Mouse (Mus musculus): ENCODE data around the gene Limk1. TPM values are rescaled to one million over a fixed set of nuclear protein-coding genes. Genes with fewer than 3 reads are reported as not detected.
A peak's percentile ranks its signal among the peaks of the same experiment; 100 is the strongest.

Gene Limk1
- 15.2 and 19.0 TPM in 2 replicates for polyA plus RNA-seq (2015; fragmentation: Nextera tagmentation; extraction: Ambion mirVana)

DNA sequence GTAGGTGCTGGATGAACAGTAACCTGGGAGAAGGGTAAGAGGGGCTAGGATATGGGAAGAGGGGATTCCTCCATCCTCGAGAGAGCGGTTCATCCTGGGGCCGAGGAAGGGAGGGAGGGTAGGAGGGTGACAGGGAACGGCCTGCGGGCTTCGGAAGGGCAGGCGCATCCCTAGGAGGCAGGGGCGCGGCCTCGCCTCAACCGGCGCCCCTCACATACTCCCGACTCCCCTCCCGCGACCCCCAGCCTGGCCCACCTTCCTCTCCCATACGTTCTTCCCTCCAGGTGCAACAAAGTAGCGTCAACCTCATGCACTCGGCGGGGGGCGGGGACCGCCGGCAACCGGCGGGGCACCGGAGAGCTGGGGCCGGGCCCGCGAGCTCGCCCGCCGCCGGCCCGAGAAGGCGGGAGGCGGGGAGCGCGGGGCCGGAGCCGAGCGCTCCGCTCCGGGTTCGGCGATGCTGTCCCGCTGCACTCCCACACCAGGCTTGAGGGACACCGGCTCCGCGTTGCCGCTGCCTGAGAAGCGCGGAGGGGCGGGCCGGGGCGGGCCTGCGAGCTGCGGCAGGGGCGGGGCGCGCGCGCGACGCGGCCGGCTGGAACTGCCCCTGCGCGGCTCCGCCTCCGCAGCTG is at the start of gene Limk1:
TSS of gene Limk1 (minus strand) at position 513 of the 632 bp plus-strand sequence.
- Histone ChIP-seq H3K27ac (ENCODE audit: low read length) (peak within 1 kb of the TSS; percentile 94), H3K4me3 (replicated peaks; ENCODE audit: low read length) (peak within 1 kb of the TSS; percentile 94), H3K4me1 (replicated peaks; ENCODE audit: control insufficient read depth, insufficient read depth, low read length) (peaks cover 14% of the 10 kb centered on the region), H3K4me2 (ENCODE audit: low read length) (peak within 1 kb of the TSS; percentile 89), H3K9me3 (ENCODE audit: control insufficient read depth, low read length) (no peaks in the 10 kb centered on the region), H3K9ac (replicated peaks; ENCODE audit: low read depth, low read length) (peak within 1 kb of the TSS; percentile 92), H3K27me3 (replicated peaks; ENCODE audit: control insufficient read depth, insufficient read depth, low read length) (no peaks in the 10 kb centered on the region), H3K36me3 (ENCODE audit: control insufficient read depth, insufficient read depth) (peaks cover 15% of the 10 kb centered on the region)
- ATAC-seq, result peak; percentile 6
- WGBS, result 0% methylated on average over 55 of the region's 69 CpGs

DNA sequence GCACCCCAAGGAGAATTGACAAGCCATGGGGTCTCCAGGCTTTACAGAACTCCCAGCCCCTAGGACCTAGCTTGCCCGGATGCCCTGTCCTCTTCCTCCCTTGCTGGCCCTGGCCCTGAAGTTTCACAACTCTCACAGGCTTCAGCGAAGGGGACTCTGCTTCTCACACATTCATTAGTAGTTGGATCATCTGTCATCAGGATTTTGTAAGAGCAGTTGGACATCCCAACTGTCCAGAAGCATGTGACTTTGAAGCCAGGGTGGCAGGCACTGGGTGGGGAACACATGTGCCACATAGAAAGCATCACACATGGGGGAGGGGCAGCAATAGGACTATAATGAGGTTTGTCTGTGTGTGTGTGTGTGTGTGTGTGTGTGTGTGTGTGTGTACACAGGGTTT is 46.5 kb upstream of the Limk1 start:
- Histone ChIP-seq H3K36me3 (ENCODE audit: control insufficient read depth, insufficient read depth) (no peaks in the 10 kb centered on the region), H3K4me1 (replicated peaks; ENCODE audit: control insufficient read depth, insufficient read depth, low read length) (no peaks in the 10 kb centered on the region), H3K4me2 (ENCODE audit: low read length) (no peak overlapping the region), H3K9ac (replicated peaks; ENCODE audit: low read depth, low read length) (no peak overlapping the region), H3K4me3 (replicated peaks; ENCODE audit: low read length) (no peak overlapping the region), H3K27ac (ENCODE audit: low read length) (no peak overlapping the region), H3K9me3 (ENCODE audit: control insufficient read depth, low read length) (no peaks in the 10 kb centered on the region), H3K27me3 (replicated peaks; ENCODE audit: control insufficient read depth, insufficient read depth, low read length) (no peaks in the 10 kb centered on the region)
- WGBS, result 80% methylated on average over 2 of the region's 2 CpGs
- no peak for ATAC-seq

DNA sequence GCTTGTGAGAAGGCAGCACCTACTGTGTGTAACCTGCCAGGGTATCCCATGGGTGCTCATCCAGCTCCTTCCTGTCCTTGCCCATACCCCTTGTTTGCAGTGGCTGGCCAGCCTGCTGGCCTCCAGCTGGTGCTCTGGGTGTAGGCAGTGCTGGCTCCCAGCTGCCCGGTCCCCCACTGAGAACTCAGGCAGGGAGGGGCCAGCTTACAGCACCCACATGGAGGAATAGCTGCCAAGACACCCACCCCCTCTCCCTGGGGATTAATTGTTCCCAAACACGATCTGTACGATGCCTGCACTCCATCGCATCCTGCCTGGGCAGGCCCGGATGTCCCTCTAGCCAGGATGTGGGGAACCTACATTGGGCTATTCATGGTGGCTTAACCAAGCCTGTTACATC is 45.7 kb upstream of the Limk1 start:
- no peak overlapping the region for H3K27ac ChIP-seq (ENCODE audit: low read length)
- no peaks in the 10 kb centered on the region for H3K9me3 ChIP-seq (ENCODE audit: control insufficient read depth, low read length)
- no peaks in the 10 kb centered on the region for H3K4me1 ChIP-seq (replicated peaks; ENCODE audit: control insufficient read depth, insufficient read depth, low read length)
- no peaks in the 10 kb centered on the region for H3K36me3 ChIP-seq (ENCODE audit: control insufficient read depth, insufficient read depth)
- no peak for ATAC-seq
- H3K9ac ChIP-seq (replicated peaks; ENCODE audit: low read depth, low read length), result no peak overlapping the region
- WGBS, result 75% methylated on average over 5 of the region's 5 CpGs
- no peak overlapping the region for H3K4me3 ChIP-seq (replicated peaks; ENCODE audit: low read length)
- H3K27me3 ChIP-seq (replicated peaks; ENCODE audit: control insufficient read depth, insufficient read depth, low read length), result no peaks in the 10 kb centered on the region
- no peak overlapping the region for H3K4me2 ChIP-seq (ENCODE audit: low read length)

DNA sequence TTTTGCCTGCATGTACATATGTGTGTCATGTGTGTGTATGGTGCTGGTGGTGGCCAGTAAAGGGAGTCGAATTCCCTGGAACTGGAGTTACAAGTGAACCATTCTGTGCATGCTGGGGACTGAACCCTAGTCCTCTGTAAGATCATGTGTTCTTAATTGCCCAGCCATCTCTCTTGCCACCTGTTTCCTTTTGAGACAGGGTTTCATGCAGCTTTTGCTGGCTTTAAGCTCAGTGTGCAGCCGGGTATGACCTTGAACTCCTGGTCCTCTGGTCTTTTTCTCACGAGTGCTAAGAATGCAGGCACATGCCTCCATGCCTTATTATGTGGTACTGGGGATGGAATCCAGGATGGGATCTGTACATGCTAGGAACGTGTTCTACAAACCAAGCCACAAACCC is 44.8 kb upstream of the Limk1 start:
- Histone ChIP-seq H3K27me3 (replicated peaks; ENCODE audit: control insufficient read depth, insufficient read depth, low read length) (no peaks in the 10 kb centered on the region), H3K4me1 (replicated peaks; ENCODE audit: control insufficient read depth, insufficient read depth, low read length) (no peaks in the 10 kb centered on the region), H3K36me3 (ENCODE audit: control insufficient read depth, insufficient read depth) (no peaks in the 10 kb centered on the region), H3K4me3 (replicated peaks; ENCODE audit: low read length) (no peak overlapping the region), H3K9me3 (ENCODE audit: control insufficient read depth, low read length) (no peaks in the 10 kb centered on the region), H3K27ac (ENCODE audit: low read length) (no peak overlapping the region), H3K4me2 (ENCODE audit: low read length) (no peak overlapping the region), H3K9ac (replicated peaks; ENCODE audit: low read depth, low read length) (no peak overlapping the region)
- no peak for ATAC-seq
- 77% methylated on average over 4 of the region's 4 CpGs for WGBS

DNA sequence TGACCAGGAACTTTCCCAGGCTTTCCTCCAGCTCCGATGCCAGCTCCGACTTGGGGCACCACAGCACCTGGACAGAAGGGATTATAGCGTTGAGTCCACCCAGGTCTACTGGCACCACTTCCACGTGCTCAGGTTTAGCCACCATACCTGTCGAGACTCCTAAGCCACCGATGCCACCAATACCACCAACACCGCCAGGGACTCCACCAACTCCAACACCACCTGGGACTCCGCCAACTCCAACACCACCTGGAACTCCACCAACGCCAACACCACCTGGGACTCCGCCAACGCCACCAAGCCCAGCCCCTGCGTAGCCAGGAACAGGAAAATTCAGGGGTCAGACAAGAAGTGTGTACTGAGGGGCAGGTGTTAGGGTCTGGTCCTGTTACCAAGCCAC is 40.7 kb upstream of the Limk1 start:
- Histone ChIP-seq H3K4me3 (replicated peaks; ENCODE audit: low read length) (no peak overlapping the region), H3K9me3 (ENCODE audit: control insufficient read depth, low read length) (no peaks in the 10 kb centered on the region), H3K36me3 (ENCODE audit: control insufficient read depth, insufficient read depth) (no peaks in the 10 kb centered on the region), H3K27ac (ENCODE audit: low read length) (no peak overlapping the region), H3K4me2 (ENCODE audit: low read length) (no peak overlapping the region), H3K27me3 (replicated peaks; ENCODE audit: control insufficient read depth, insufficient read depth, low read length) (no peaks in the 10 kb centered on the region), H3K4me1 (replicated peaks; ENCODE audit: control insufficient read depth, insufficient read depth, low read length) (no peaks in the 10 kb centered on the region), H3K9ac (replicated peaks; ENCODE audit: low read depth, low read length) (no peak overlapping the region)
- WGBS, result 90% methylated on average over 12 of the region's 12 CpGs
- ATAC-seq, result no peak

DNA sequence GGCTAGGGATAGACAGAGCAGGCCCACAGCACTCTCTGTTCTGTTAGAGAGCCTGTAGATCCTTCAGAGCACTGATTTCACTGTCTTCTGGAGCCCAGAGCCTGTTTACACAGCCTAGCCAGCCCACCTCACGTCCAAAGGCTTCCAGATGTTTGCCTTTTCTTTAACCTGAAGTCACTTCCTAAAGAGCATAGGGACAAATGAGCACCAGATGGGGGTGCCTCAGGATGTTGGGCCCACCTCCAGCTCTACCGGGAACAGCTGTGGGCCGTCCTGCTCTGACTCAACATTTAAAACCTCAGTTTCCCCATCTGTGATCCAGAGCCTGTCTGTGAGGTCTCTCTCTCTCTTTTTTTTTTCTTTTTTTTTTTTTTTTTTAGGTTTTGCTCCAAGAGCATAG is 40.1 kb upstream of the Limk1 start:
- no peak overlapping the region for H3K4me2 ChIP-seq (ENCODE audit: low read length)

DNA sequence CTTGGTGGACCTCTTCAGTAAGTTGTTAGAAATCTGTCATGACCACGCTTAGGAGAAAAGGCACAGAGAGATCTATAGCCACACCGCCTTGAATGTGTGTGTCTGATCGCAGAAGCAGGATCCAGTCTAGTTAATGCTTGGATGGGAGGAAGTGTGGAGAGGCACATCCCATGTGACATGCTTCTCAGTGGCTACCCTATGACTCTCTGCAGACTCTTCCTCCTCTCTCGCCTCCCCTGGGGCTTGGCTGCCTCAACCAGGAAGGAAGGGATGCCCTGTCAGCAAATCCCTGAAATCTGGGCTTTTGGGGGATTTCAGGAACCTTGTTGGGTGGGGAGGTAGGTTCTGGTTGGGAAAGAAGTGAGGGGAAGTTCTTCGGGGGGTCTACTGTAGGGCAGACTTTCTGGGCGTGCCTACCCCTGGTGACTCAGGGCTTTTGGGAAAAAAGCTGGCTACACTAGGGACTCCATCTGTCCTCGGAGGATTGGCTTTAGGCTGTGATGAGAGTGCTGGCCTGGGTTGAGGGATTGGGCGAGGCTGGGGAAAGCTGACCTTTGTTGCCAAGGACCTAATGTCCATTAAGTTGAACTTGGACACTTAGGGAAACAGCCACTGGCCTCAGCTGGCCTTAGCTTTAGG is 38.7 kb upstream of the Limk1 start:
- 88% methylated on average over 8 of the region's 8 CpGs for WGBS

More for the DNA sequence above, 40.1 kb upstream of the Limk1 start:
- Histone ChIP-seq H3K27ac (ENCODE audit: low read length) (no peak overlapping the region), H3K4me3 (replicated peaks; ENCODE audit: low read length) (no peak overlapping the region), H3K36me3 (ENCODE audit: control insufficient read depth, insufficient read depth) (no peaks in the 10 kb centered on the region), H3K9me3 (ENCODE audit: control insufficient read depth, low read length) (no peaks in the 10 kb centered on the region), H3K4me1 (replicated peaks; ENCODE audit: control insufficient read depth, insufficient read depth, low read length) (no peaks in the 10 kb centered on the region), H3K27me3 (replicated peaks; ENCODE audit: control insufficient read depth, insufficient read depth, low read length) (no peaks in the 10 kb centered on the region), H3K9ac (replicated peaks; ENCODE audit: low read depth, low read length) (no peak overlapping the region)
- 85% methylated on average over 3 of the region's 3 CpGs for WGBS
- ATAC-seq, result no peak

DNA sequence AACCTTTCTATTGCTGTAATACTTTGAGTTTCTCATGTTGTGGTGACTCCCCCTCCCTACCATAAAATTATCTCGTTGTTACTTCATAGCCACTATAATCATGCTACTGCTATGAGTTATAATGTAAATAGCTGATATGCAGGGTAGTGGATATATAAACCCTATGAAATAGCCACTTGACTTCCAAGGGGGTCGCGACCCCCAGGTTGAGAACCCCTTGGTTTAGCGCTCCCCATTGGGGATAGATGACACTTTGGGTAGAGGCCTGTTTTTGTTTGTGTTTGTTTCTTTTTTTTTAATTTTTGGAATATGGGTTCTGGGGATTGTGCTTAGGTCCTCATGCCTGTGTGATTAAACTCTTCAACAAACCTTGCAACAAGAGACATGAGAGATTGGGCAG is 36.9 kb upstream of the Limk1 start:
- Histone ChIP-seq H3K4me3 (replicated peaks; ENCODE audit: low read length) (no peak overlapping the region), H3K36me3 (ENCODE audit: control insufficient read depth, insufficient read depth) (no peaks in the 10 kb centered on the region), H3K27ac (ENCODE audit: low read length) (no peak overlapping the region), H3K27me3 (replicated peaks; ENCODE audit: control insufficient read depth, insufficient read depth, low read length) (no peaks in the 10 kb centered on the region), H3K9me3 (ENCODE audit: control insufficient read depth, low read length) (no peaks in the 10 kb centered on the region), H3K9ac (replicated peaks; ENCODE audit: low read depth, low read length) (no peak overlapping the region), H3K4me1 (replicated peaks; ENCODE audit: control insufficient read depth, insufficient read depth, low read length) (no peaks in the 10 kb centered on the region), H3K4me2 (ENCODE audit: low read length) (no peak overlapping the region)
- 76% methylated on average over 4 of the region's 4 CpGs for WGBS
- ATAC-seq, result no peak

More for the DNA sequence above, 38.7 kb upstream of the Limk1 start:
- H3K4me1 ChIP-seq (replicated peaks; ENCODE audit: control insufficient read depth, insufficient read depth, low read length), result no peaks in the 10 kb centered on the region
- H3K27me3 ChIP-seq (replicated peaks; ENCODE audit: control insufficient read depth, insufficient read depth, low read length), result no peaks in the 10 kb centered on the region
- no peak overlapping the region for H3K4me2 ChIP-seq (ENCODE audit: low read length)
- no peak overlapping the region for H3K27ac ChIP-seq (ENCODE audit: low read length)
- no peak for ATAC-seq
- no peaks in the 10 kb centered on the region for H3K36me3 ChIP-seq (ENCODE audit: control insufficient read depth, insufficient read depth)
- no peak overlapping the region for H3K4me3 ChIP-seq (replicated peaks; ENCODE audit: low read length)
- no peaks in the 10 kb centered on the region for H3K9me3 ChIP-seq (ENCODE audit: control insufficient read depth, low read length)
- H3K9ac ChIP-seq (replicated peaks; ENCODE audit: low read depth, low read length), result no peak overlapping the region

DNA sequence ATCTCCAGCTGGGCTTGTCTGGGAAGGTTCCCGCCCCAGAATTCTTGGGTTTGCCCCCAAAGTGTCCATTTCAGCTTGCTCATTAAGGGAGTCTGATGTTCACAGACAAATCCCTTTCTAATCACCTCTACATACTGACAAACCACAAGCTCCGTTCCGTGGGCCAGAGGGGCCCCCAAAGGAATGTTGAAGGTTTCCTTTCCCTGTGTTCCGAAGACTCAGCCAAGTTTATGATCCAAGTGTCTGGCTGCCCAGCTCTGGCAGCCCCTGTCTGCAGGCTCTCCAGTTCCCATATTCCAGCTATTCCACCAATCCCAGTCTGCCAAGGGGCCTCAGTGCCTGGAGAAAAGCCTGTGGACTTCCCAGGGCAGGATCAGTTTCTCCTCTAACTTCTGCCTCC is 31.7 kb upstream of the Limk1 start:
- Histone ChIP-seq H3K9me3 (ENCODE audit: control insufficient read depth, low read length) (no peaks in the 10 kb centered on the region), H3K36me3 (ENCODE audit: control insufficient read depth, insufficient read depth) (no peaks in the 10 kb centered on the region), H3K4me3 (replicated peaks; ENCODE audit: low read length) (no peak overlapping the region), H3K27me3 (replicated peaks; ENCODE audit: control insufficient read depth, insufficient read depth, low read length) (no peaks in the 10 kb centered on the region), H3K9ac (replicated peaks; ENCODE audit: low read depth, low read length) (no peak overlapping the region), H3K27ac (ENCODE audit: low read length) (no peak overlapping the region), H3K4me2 (ENCODE audit: low read length) (no peak overlapping the region), H3K4me1 (replicated peaks; ENCODE audit: control insufficient read depth, insufficient read depth, low read length) (no peaks in the 10 kb centered on the region)
- ATAC-seq, result no peak
- 62% methylated on average over 4 of the region's 4 CpGs for WGBS
